Mouse (Mus musculus) erythroblast, adult 5-6 weeks (primary cell): ENCODE data around the gene Sorcs3. TPM values are rescaled to one million over a fixed set of nuclear protein-coding genes. Genes with fewer than 3 reads are reported as not detected.

Experiments used
- ATAC-seq: replicated peaks from 2 replicates; pipeline ENCODE4 v1.8.0; 2016; ENCODE audit warnings: moderate number of reproducible peaks, mild to moderate bottlenecking, moderate TSS enrichment, inconsistent platforms; ENCODE audit not compliant: poor library complexity, low FRiP score, severe bottlenecking
- total RNA-seq, 2 experiments: library from RNA; stranded (forward) in 1 of 2; stranded (reverse) in 1 of 2; fragments of 150-400 nt in 1 of 2; fragments of 200-764, 138-1000 nt in 1 of 2; gene quantifications; 2 replicates each; pipeline versions ENCODE4 v1.2.3 to v1.2.4; 2015 to 2017; ENCODE audit warnings: low replicate concordance in 2 of 2

The Sorcs3 gene
- total RNA-seq, 2 experiments from 2014 or later, result not detected

GRCm38 (mm10) chr19:48282250-48282649 is 76.4 kb downstream of the Sorcs3 start:
- ATAC-seq, result no peak

- ATAC-seq, result no peak
Observed at GRCm38 (mm10) chr19:48283217-48283616, 77.4 kb downstream of the Sorcs3 start.

- no peak for ATAC-seq
Observed at GRCm38 (mm10) chr19:48285602-48286225, 79.9 kb downstream of the Sorcs3 start.

- ATAC-seq, result no peak
Observed at GRCm38 (mm10) chr19:48294251-48294650, 88.4 kb downstream of the Sorcs3 start.

GRCm38 (mm10) chr19:48298384-48298783 is 92.6 kb downstream of the Sorcs3 start:
- ATAC-seq, result no peak

- ATAC-seq, result no peak
Observed at GRCm38 (mm10) chr19:48300440-48301231, 94.8 kb downstream of the Sorcs3 start.

GRCm38 (mm10) chr19:48301300-48301699 is 95.5 kb downstream of the Sorcs3 start:
- no peak for ATAC-seq

GRCm38 (mm10) chr19:48308341-48308740 is 102.5 kb downstream of the Sorcs3 start:
- no peak for ATAC-seq

GRCm38 (mm10) chr19:48309531-48310337 is 103.9 kb downstream of the Sorcs3 start:
- no peak for ATAC-seq

- no peak for ATAC-seq
Observed at GRCm38 (mm10) chr19:48310338-48310710, 104.5 kb downstream of the Sorcs3 start.

GRCm38 (mm10) chr19:48313776-48314175 is 108.0 kb downstream of the Sorcs3 start:
- no peak for ATAC-seq

- no peak for ATAC-seq
Observed at GRCm38 (mm10) chr19:48327115-48327514, 121.3 kb downstream of the Sorcs3 start.

GRCm38 (mm10) chr19:48328171-48328570 is 122.3 kb downstream of the Sorcs3 start:
- no peak for ATAC-seq

GRCm38 (mm10) chr19:48331640-48332039 is 125.8 kb downstream of the Sorcs3 start:
- ATAC-seq, result no peak

GRCm38 (mm10) chr19:48333085-48333484 is 127.3 kb downstream of the Sorcs3 start:
- ATAC-seq, result no peak

- no peak for ATAC-seq
Observed at GRCm38 (mm10) chr19:48337461-48337860, 131.6 kb downstream of the Sorcs3 start.

- ATAC-seq, result no peak
Observed at GRCm38 (mm10) chr19:48338098-48338497, 132.3 kb downstream of the Sorcs3 start.

GRCm38 (mm10) chr19:48342770-48343169 is 136.9 kb downstream of the Sorcs3 start:
- no peak for ATAC-seq

- ATAC-seq, result no peak
Observed at GRCm38 (mm10) chr19:48343442-48343841, 137.6 kb downstream of the Sorcs3 start.

GRCm38 (mm10) chr19:48347116-48347515 is 141.3 kb downstream of the Sorcs3 start:
- no peak for ATAC-seq

- ATAC-seq, result no peak
Observed at GRCm38 (mm10) chr19:48356806-48357205, 151.0 kb downstream of the Sorcs3 start.
